Mouse (Mus musculus) cerebellum, adult 9-10 months (tissue): ENCODE results near the gene Nudt19.
"Not testable (repeated sequence)": the region's sequence is repeated elsewhere in the genome, so short reads cannot be mapped to it uniquely, and the experiment has no call there.

Source experiments
- DNase-seq: peaks from one replicate; pipeline ENCODE4 v3.0.0; 2022

Nudt19 gene

GRCm38 (mm10) chr7:35564067-35564865 lies 8.2 kb upstream of the Nudt19 start:
- no peak for DNase-seq

DNA sequence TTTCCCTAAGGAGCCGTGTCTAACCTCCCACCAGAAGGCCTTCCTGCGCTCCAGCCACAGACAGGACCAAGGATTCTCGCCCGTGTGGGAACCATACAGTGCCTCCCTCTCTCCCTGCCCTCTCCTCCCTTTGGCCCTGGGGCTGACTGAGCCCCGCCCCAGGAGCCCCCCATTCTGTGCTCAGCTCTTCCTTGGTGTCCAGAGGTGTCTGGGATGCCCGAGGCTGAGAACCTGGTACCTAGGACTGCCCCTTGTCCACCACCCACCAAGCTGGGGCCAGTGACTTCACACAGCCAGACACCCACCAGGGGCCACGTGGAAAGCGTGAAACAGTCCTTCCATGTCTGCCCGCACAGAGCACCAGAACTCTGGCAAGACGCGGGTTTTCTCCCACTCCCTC lies 7.0 kb upstream of the Nudt19 start:
- no peak for DNase-seq

- DNase-seq, result no peak
Observed at GRCm38 (mm10) chr7:35559838-35560237, 3.7 kb upstream of the Nudt19 start.

DNA sequence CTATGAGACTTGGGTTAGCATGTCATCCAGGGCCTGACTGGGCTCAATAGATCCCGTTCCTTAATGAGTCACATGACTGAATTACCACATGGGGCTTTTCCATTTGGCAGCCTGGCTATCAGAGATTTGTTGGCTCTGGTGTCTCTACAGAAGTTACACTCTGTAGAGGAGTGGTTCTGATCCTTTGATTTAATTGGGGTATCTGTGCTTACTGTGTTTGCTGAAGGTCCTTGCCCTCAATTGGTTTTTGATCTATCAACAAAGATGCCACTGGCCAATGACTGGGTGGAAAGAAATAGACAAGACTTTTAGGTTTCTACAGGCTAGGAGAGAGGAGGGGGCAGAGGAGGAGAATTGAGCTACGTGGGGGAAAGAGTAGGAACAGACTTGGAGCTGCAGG lies 2.6 kb upstream of the Nudt19 start:
- DNase-seq, result no peak

GRCm38 (mm10) chr7:35557577-35557976 lies 1.5 kb upstream of the Nudt19 start:
- no peak for DNase-seq

GRCm38 (mm10) chr7:35556905-35557304 lies 801 bp upstream of the Nudt19 start:
- peak; percentile 29 for DNase-seq

DNA sequence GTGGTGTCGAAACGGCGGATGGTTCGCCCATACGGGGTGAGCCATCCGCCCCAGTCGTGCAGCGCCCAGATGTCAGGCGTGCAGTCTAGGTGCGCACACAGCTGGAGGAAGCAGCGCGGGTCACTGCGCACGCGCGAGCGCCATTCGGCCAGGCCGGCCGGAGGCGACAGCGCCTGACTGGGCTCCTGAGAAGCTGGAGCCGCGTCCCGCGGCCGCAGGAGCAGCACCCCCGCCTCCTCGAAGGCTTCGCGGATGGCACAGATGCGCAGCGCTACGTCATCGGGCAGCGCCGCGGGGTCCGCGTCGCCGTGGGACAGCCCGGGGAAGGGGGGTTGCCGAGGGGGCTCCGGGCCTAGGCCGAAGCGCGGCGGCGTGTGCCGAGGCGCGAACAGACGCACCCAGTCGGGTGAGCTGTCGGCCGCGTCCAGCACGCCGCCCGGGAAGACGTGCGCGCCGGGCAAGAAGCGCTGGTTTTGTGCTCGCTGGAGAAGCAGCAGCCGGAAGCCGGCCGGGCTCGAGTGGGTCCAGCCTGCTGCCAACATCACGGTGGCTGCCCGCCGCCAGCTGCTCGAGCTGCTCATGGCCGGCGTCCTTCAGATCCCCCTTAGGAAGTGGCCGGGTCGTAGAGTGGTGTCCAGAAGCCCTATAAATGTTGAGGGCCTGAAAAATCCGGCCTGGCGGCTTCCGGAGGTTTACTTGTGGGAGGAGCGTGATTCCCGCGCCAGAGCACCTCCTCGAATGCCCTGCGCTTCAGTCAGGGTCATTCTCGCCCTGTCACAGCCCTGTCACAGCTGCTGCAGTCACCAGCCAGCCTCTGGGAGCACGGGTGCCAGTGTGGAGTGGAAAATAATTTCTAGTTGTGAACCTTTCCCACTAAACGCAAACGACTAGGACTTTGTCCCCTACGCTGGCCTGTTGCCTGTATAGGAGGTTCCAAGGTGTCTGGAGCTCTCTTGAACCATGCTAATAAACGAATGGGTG lies 590 bp downstream of the Nudt19 start:
- peak; percentile 84 for DNase-seq

DNA sequence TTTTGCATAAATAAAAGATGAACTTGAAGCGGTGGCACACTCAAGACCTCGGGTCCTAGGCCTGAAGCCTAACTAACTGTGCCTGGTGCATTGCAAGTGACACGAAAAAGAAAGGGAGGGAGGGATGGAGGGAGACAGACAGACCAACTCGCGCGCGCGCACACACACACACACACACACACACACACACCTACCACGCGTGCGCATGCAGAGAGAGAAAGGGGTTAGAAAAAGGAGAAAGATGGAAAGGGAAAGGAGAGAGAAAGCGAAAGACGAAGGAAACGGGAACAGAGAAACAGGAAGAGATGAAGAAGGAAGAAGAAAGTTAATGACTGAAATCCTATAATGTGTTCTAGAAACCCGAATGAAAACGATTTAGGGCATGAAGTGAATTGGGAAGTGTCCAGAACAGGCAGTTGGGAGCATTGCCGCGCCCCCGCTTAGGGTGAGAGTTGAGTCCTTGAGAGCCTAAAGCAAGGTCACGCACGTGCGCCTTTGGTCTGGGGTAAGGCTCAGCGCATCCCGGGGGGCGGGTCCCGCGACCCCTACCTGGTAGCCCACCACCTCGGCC lies 1.4 kb downstream of the Nudt19 start:
- DNase-seq, result peak; percentile 69

GRCm38 (mm10) chr7:35553751-35554604 lies 2.1 kb downstream of the Nudt19 start:
- peak; percentile 51 for DNase-seq

DNA sequence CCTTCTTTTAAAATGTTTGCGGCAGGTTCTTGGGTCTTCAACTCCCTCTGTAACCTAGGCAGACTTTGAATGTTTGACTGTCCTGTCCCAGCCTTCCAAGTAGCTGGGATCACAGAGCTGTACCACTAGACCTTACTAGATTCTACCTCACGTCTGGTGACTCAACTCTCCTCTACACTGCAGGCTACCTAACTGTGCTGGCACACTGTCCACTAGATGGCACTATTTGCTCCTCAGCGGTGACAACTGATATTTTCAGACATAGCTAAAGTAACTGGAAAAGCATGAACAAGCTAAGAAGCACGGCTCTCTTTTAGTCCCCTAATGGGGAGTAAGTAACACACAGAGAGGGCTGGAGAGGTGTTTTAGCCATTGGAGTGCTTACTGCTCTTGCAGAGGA lies 10.2 kb downstream of the Nudt19 start:
- DNase-seq, result peak; percentile 62

- DNase-seq, result no peak
Observed at GRCm38 (mm10) chr7:35537562-35537961, 18.5 kb downstream of the Nudt19 start, which contains the start of gene Tdrd12. Gene Tdrd12 (minus strand): TSS chr7:35537745.

DNA sequence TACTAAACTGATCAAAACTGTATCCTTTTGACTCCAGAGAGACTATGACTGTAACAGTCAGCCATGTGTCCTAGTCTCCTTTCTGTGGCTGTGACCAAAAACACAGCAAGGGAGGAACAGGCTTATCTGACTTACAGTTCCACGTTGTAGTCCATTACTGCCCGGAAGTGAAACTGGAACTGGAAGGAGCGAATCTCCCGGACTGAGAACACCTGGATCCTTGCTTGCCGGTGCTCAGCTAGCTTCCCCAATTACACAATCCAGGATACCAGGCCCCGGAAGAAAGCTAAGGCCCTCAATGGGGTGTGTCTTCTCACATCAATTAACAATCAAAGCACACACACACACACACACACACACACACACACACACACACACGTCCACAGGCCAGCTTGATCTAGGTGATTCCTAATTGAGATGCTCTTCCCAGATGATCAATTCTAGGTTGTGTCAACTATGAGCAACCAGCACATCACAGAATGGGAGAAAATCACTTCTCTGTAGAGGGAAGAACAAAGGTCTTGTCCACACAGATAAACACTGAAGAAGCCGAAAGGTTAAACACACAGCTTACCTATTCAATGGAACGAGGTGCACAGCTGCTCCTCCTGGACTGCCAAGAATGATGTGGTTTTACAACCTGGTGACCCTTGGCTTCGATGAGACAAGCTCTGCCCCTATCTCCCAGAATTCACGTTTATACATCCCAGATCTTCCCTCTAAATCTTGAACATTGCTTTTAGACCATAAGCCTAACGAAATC lies 20.2 kb downstream of the Nudt19 start:
- no peak for DNase-seq

GRCm38 (mm10) chr7:35530544-35530943 lies 25.6 kb downstream of the Nudt19 start:
- not testable (repeated sequence) for DNase-seq

- no peak for DNase-seq
Observed at GRCm38 (mm10) chr7:35530026-35530425, 26.1 kb downstream of the Nudt19 start.

DNA sequence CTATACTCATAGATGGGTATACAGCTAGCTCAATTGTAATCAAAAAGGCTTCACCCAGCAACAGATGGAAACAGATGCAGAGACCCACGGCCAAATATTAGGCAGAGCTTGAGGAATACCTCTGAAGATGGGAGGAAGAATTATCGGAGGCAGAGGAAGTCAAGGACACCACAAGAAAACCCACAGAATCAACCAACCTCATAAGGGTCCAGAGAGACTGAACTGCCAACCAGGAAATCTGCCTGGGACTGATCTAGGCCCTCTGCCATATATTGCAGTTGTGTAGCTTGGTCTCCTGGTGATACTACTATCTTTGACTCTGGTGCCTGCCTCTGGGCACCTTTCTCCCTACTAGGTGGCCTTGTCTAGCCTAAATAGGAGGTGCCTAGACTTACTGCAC lies 29.3 kb downstream of the Nudt19 start:
- DNase-seq, result no peak

DNA sequence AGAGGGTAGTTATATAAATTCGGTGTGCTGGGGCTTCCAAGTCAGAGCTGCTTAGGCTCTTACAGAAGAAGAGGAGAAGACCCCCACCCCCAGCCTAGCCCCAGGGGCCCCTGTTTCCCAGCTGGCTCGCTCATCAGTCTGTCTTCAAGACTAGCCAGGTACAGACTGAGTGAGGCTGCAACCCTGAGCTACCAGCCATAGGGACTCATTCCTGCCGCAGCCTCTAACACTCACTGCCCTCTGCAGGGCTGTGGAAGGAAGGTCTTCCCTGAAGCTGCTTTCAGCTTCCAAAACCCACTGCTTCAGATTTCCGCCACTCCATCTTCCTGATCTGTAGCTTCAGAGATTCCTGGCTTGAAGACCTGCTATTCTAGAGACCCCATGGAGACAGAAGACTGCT lies 54.1 kb downstream of the Nudt19 start:
- no peak for DNase-seq

GRCm38 (mm10) chr7:35497516-35497915 lies 58.6 kb downstream of the Nudt19 start:
- no peak for DNase-seq
